Mouse (Mus musculus) urinary bladder, adult 2 months (tissue): ENCODE results near the gene Cdyl. TPM values are rescaled to one million over a fixed set of nuclear protein-coding genes. Genes with fewer than 3 reads are reported as not detected.

Source experiments
- polyA plus RNA-seq: library from polyadenylated mRNA; depleted of rRNA; stranded (reverse); fragments of >200 nt; gene quantifications from 2 replicates; pipeline ENCODE4 v1.2.3, GENCODE M21; 2012; rRNA removed

Gene Cdyl
- polyA plus RNA-seq, 1 experiment, result 11.7 TPM

Other genes with a start within 250 kb of the Cdyl start
- 7.2 and 7.6 TPM in 2 replicates for gene Rpp40, start 246.5 kb downstream of the Cdyl start, polyA plus RNA-seq